Mouse (Mus musculus): ENCODE data around the gene Bcl2l10.

GRCm38 (mm10) chr9:75347458-75347857 is at the start of gene Bcl2l10:
- TF ChIP-seq POLR2A (IDR thresholded peaks at IDR 0.05; ENCODE audit: borderline replicate concordance, low read depth, low read length) (no peak), CTCF (IDR thresholded peaks at IDR 0.05; ENCODE audit: low read depth, low read length) (no peak)

Data from bone marrow macrophage, adult 2 months (primary cell).